Mouse (Mus musculus) liver, postnatal 0 days (tissue): Measurements from ENCODE around the gene Entpd5.

Source experiments
- CTCF ChIP-seq: sonication (generic); IDR thresholded peaks from 2 replicates; pipeline ENCODE4 v1.5.1; 2016; ENCODE audit warnings: antibody characterized with exemption, low read depth
- EP300 ChIP-seq: IDR thresholded peaks from 2 replicates; pipeline ENCODE4 v1.6.1; 2016; ENCODE audit warnings: antibody characterized with exemption, low read depth, mild to moderate bottlenecking

- TF ChIP-seq CTCF (no peak), EP300 (no peak)
These were observed 18.5 kb downstream of the Entpd5 start for GRCm38 (mm10) chr12:84390336-84390735.
